Mouse (Mus musculus): ENCODE measurements around the gene Cep44. TPM values are rescaled to one million over a fixed set of nuclear protein-coding genes. Genes with fewer than 3 reads are reported as not detected.

Gene Cep44
- 31.0 TPM for polyA plus RNA-seq (2017; shearing (Covaris generic))

GRCm38 (mm10) chr8:56550558-56551360 lies at the start of gene Cep44, which contains the start of gene Fbxo8:
TSS of gene Cep44 (minus strand) at chr8:56551047.
TSS of gene Fbxo8 (plus strand) at chr8:56551090.

Other genes starting within 250 kb of the Cep44 start
- 53.5 TPM for gene Fbxo8, start within 50 bp of the Cep44 start, polyA plus RNA-seq (2017; shearing (Covaris generic))